Mouse (Mus musculus) kidney, adult 2 months (tissue): ENCODE measurements around the gene Crtc3. TPM values are rescaled to one million over a fixed set of nuclear protein-coding genes. Genes with fewer than 3 reads are reported as not detected.

Source experiments
- DNase-seq: peaks from one replicate; pipeline ENCODE4 v3.0.0; 2021
- H3K27ac ChIP-seq: fragments of 200-500 bp; 2 replicates; pipeline ENCODE4 v1.5.1; 2012; ENCODE audit warnings: low read depth, low read length, control low read depth, inconsistent platforms; ENCODE audit not compliant: insufficient read depth
- H3K27me3 ChIP-seq: fragments of 200-500 bp; replicated peaks from 2 replicates; pipeline ENCODE4 v1.6.1; 2012; ENCODE audit warnings: mild to moderate bottlenecking, moderate library complexity, low read length, inconsistent platforms; ENCODE audit not compliant: control insufficient read depth, insufficient read depth
- H3K36me3 ChIP-seq: fragments of 200-500 bp; 2 replicates; pipeline ENCODE4 v1.6.1; 2012; ENCODE audit warnings: mild to moderate bottlenecking, moderate library complexity, low read length, inconsistent platforms; ENCODE audit not compliant: control insufficient read depth, insufficient read depth
- H3K4me1 ChIP-seq: fragments of 200-500 bp; 2 replicates; pipeline ENCODE4 v1.6.1; 2011; ENCODE audit warnings: low read length; ENCODE audit not compliant: control insufficient read depth, insufficient read depth
- H3K4me3 ChIP-seq: fragments of 200-500 bp; 2 replicates; pipeline ENCODE4 v1.5.1; 2011; ENCODE audit warnings: mild to moderate bottlenecking, low read depth, low read length, control low read depth; ENCODE audit not compliant: insufficient read depth
- CTCF ChIP-seq: fragments of 200-500 bp; conservative IDR thresholded peaks from 2 replicates; pipeline ENCODE4 v1.5.1; 2011; ENCODE audit warnings: low read depth, mild to moderate bottlenecking, control low read depth, low read length, moderate library complexity, mixed read lengths; ENCODE audit not compliant: insufficient read depth, insufficient read length
- POLR2A ChIP-seq: fragments of 200-500 bp; IDR thresholded peaks from one replicate; pipeline ENCODE4 v1.6.1; 2011; ENCODE audit warnings: low read depth, low read length, control low read depth
- WGBS: fragments of 180-500 bp; shearing (Covaris S2); methylation state at CpG from one replicate; pipeline ENCODE4 v1.1.7; 2018; 5-methylcytosine and 5-hydroxymethylcytosine counted together
- polyA plus RNA-seq: library from polyadenylated mRNA; depleted of rRNA; stranded (reverse); fragments of >200 nt; gene quantifications from 2 replicates; pipeline ENCODE4 v1.2.3, GENCODE M21; 2012

Crtc3 gene
- polyA plus RNA-seq, 1 experiment: 13.3 TPM

- no peak overlapping the region for H3K4me3 ChIP-seq
- DNase-seq: no peak
- WGBS: 72% methylated on average over 3 of the region's 3 CpGs
- no peaks in the 10 kb centered on the region for H3K4me1 ChIP-seq
- no peak for TF ChIP-seq CTCF
- no peak for TF ChIP-seq POLR2A
- no peak overlapping the region for H3K27ac ChIP-seq
- H3K36me3 ChIP-seq: no peaks in the 10 kb centered on the region
- no peaks in the 10 kb centered on the region for H3K27me3 ChIP-seq
Measured at GRCm38 (mm10) chr7:80698940-80699339, 10.3 kb upstream of the Crtc3 start.

- Histone ChIP-seq H3K4me3 (no peak overlapping the region), H3K36me3 (no peaks in the 10 kb centered on the region), H3K4me1 (no peaks in the 10 kb centered on the region), H3K27me3 (no peaks in the 10 kb centered on the region), H3K27ac (no peak overlapping the region)
- WGBS: 80% methylated on average over 5 of the region's 5 CpGs
- TF ChIP-seq CTCF (no peak), POLR2A (no peak)
- DNase-seq: no peak
Measured at GRCm38 (mm10) chr7:80697859-80698258, 9.2 kb upstream of the Crtc3 start.

GRCm38 (mm10) chr7:80696903-80697302 is 8.2 kb upstream of the Crtc3 start:
- Histone ChIP-seq H3K27me3 (no peaks in the 10 kb centered on the region), H3K36me3 (no peaks in the 10 kb centered on the region), H3K4me1 (no peaks in the 10 kb centered on the region), H3K27ac (no peak overlapping the region), H3K4me3 (no peak overlapping the region)
- WGBS: 57% methylated on average over 4 of the region's 4 CpGs
- TF ChIP-seq POLR2A: no peak
- no peak for TF ChIP-seq CTCF
- no peak for DNase-seq

GRCm38 (mm10) chr7:80696334-80696733 is 7.7 kb upstream of the Crtc3 start:
- Histone ChIP-seq H3K27ac (no peak overlapping the region), H3K27me3 (no peaks in the 10 kb centered on the region), H3K4me3 (no peak overlapping the region), H3K4me1 (no peaks in the 10 kb centered on the region), H3K36me3 (no peaks in the 10 kb centered on the region)
- DNase-seq: no peak
- TF ChIP-seq POLR2A: no peak
- no peak for TF ChIP-seq CTCF
- 26% methylated on average over 1 of the region's 1 CpGs for WGBS

- no peak for TF ChIP-seq CTCF
- TF ChIP-seq POLR2A: no peak
- 94% methylated on average over 9 of the region's 9 CpGs for WGBS
- no peak for DNase-seq
Measured at GRCm38 (mm10) chr7:80692472-80692871, 3.8 kb upstream of the Crtc3 start.

GRCm38 (mm10) chr7:80691131-80691530 is 2.5 kb upstream of the Crtc3 start:
- H3K27me3 ChIP-seq: no peaks in the 10 kb centered on the region
- no peaks in the 10 kb centered on the region for H3K36me3 ChIP-seq
- no peak overlapping the region for H3K4me3 ChIP-seq
- TF ChIP-seq POLR2A: no peak
- WGBS: 83% methylated on average over 6 of the region's 6 CpGs
- no peak for DNase-seq
- no peak overlapping the region for H3K27ac ChIP-seq
- H3K4me1 ChIP-seq: peaks cover 8% of the 10 kb centered on the region; the same call in 1 of the 2 replicates

More at GRCm38 (mm10) chr7:80692472-80692871, 3.8 kb upstream of the Crtc3 start:
- no peaks in the 10 kb centered on the region for H3K36me3 ChIP-seq
- H3K4me3 ChIP-seq: no peak overlapping the region
- peaks cover 8% of the 10 kb centered on the region; the same call in 1 of the 2 replicates for H3K4me1 ChIP-seq
- H3K27ac ChIP-seq: no peak overlapping the region
- H3K27me3 ChIP-seq: no peaks in the 10 kb centered on the region

- Histone ChIP-seq H3K27ac (peak overlapping the region; percentile 40), H3K4me1 (peaks cover 8% of the 10 kb centered on the region; the same call in 1 of the 2 replicates), H3K27me3 (no peaks in the 10 kb centered on the region), H3K36me3 (no peaks in the 10 kb centered on the region), H3K4me3 (peak overlapping the region; percentile 57)
- WGBS: 17% methylated on average over 10 of the region's 10 CpGs
- no peak for TF ChIP-seq POLR2A
- no peak for TF ChIP-seq CTCF
- no peak for DNase-seq
Measured at GRCm38 (mm10) chr7:80689221-80689591, 529 bp upstream of the Crtc3 start.
